Mouse (Mus musculus) spleen, adult 2 months (tissue): ENCODE data around the gene Akt1s1.

Experiments
- CTCF ChIP-seq: fragments of 200-500 bp; IDR thresholded peaks from 2 replicates; pipeline ENCODE4 v1.5.1; 2011; ENCODE audit warnings: mild to moderate bottlenecking, inconsistent platforms; ENCODE audit not compliant: insufficient read depth, insufficient read length, insufficient replicate concordance; ENCODE audit errors: extremely low read depth
- POLR2A ChIP-seq: fragments of 200-500 bp; IDR thresholded peaks from 2 replicates; pipeline ENCODE4 v1.6.1; 2011; ENCODE audit warnings: low read depth, low read length, inconsistent platforms

GRCm38 (mm10) chr7:44841825-44842463 lies 6.8 kb upstream of the Akt1s1 start:
- TF ChIP-seq CTCF, result no peak
- no peak for TF ChIP-seq POLR2A
